Mouse (Mus musculus) brain, adult 2 months (tissue): ENCODE measurements at regions not wholly inside any gene's neighbourhood (a gene's known extent, or its start where the extent isn't known, plus 50 kb on each side); places are given as distances from the start of the nearest gene placed in this dataset.

Experiments
- DNase-seq: peaks from one replicate; pipeline ENCODE4 v3.0.0; 2011; ENCODE audit warnings: low read depth, low spot score

DNA sequence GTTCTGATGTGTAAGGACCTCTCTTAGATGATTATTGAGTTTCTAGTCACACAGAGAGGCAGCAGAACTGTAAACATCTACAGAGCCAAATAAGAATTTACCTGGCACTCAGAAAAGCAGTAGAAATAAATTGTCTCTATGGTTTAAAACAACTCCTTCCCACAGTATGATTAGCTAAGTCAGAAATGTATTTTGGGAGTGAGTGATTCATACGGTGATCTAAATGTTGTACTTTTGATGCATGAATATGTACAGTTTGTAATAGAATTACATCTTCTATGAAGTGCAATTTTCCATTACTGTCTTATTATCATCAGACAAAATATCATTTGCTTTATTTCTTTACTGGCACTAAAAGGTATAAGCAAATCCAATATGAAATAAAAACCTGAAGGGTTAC is 489.8 kb upstream of the Atp2b1 start:
- peak; percentile 48 for DNase-seq

DNA sequence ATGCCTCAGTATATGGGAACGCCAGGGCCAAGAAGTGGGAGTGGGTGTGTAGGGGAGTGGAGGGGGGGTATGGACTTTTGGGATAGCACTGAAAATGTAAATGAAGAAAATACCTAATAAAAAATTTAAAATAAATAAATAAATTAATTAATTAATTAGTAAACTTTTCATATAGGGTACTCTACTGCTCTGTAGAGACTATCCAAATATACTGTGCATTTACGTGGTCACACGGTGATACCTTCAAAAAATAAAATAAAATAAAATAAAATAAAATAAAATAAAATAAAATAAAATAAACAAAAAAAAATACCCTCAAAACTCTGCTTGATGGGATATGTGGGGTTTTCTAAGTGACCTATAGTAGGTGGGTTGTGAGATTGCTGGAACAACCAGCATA is 479.2 kb upstream of the Atp2b1 start:
- DNase-seq = no peak

DNA sequence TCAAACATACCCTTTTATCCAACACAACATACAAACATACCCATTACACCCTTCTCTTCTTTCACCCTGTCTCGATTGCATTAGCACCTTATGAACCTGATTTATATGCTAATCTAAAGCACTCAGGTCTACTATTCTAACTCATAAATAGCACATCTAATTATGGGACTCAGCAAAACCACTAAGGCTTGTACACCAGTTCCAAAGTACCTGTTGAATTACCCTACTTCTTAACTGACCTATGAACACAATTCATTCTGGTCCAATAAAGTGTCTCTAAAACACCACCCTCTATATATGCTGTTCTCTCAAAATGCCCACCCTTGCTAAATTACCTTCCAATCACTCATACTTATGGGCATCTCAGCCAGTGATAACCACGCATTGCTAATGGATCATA is 452.7 kb upstream of the Atp2b1 start:
- DNase-seq = no peak

DNA sequence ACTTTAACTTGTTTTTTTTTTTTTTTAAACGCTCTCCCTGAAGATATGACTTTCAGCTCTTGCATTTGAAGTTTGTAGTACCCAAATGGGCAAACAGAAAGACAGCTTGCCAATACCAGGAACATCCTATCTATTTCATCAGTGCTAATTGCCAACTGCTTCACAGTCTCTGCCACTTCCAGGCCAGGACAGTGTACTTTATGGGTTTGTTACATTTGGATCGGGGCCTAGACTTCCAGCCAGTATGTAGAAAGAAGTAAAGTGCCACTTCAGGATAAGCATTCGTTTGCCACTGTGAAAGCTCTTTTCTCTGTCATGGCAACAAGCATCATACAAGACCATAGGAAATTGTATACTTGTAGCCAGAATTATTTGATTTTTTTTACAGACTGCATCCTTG is 439.6 kb upstream of the Atp2b1 start:
- no peak for DNase-seq

DNA sequence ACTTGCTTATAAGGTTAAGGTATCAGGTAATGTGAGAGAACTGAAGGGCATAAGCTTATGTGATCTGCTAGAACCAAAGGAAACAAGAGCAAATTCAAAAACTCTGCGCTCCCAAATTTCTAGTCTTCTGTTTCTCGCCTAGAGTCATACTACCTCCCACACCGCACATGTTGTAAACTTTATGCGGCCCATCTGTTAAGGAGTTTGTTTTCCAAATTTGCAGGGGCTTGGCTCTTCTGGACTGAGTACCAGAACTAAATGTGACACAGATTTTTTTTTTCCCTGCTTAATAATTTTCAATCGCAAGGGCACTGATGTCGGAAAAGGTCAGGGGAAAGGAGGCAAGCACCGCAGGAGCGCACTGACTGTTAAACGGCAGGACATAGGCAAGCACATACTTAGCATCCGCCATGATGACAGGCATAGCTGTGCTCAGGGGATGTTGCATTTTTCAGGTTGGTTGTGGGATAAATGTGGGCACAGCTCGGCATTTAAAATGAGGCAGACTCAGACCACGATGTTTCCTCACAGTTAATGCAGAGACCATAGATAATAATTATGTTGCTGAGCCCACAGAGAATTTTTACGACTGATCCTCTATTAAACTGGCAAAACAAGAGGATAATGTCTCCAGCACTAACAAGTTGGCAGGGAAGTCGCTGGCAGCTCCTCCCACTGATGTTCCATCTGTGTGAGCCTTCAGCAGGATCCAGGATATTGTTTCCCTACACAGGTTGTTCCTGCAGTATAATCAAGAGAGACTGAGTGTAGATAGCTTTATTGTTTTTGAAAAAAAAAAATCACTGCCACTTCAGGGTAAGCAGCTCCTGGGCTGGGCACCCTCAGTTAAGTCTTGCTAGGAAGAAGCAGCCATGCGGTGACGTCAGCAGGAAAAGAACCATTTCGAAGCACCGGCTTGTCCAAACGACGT is 428.2 kb upstream of the Atp2b1 start:
- peak; percentile 96 for DNase-seq

DNA sequence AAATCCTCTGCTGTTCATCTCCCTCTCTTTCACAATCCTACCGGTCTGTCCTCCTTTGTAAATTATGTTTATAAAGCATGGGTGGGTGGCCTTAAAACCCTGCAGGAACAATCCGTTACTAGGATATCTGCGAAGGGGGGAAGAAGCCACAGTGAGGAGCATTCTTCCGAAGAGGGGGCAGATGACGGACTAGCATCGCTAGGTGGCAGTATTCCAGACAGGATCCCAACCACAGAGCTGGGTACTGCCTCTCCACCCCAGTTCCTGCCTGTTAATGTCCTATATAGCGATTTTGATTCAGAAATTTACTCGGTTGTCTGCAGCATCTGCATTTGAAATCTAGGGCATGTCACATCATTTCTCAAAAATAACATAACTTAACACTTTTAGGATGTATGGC is 419.9 kb upstream of the Atp2b1 start:
- DNase-seq = peak; percentile 87

DNA sequence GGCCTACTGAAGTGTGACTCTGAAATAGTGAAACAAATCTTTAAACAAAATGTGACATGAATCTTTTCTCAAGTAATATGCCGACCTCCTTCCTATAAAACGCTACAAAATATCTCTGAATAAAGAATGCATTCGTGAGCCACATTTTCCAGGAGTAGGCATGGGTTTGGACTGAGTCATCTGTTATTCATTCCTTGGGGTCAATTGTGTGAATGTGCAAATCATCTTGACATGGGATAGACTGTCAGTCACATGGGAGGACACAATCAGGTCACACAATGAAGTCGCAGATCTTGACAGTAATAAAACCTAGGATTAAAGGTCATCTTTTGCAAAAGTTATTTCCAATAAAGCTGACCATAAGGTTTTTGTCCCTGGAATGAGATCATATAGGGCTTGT is 418.0 kb upstream of the Atp2b1 start:
- no peak for DNase-seq

DNA sequence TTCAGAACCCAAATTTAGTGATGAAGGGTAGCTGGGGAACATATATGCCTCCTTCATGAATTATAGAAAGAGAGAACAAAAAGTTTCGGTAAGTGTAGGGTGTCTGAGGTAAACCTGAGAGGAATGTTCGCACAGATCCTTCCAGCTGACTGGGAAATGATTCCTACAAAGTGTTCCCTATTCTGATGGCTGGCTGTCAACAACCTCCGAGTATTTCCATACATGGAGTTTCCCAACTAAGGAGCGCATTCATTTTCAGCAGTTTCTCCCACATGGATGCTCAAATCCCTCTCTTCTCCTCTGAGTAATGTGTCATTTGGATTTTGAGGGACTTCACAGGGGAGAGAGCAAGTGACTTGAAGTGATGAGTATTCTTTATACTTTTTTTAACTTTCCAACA is 413.9 kb upstream of the Atp2b1 start:
- peak; percentile 47 for DNase-seq

DNA sequence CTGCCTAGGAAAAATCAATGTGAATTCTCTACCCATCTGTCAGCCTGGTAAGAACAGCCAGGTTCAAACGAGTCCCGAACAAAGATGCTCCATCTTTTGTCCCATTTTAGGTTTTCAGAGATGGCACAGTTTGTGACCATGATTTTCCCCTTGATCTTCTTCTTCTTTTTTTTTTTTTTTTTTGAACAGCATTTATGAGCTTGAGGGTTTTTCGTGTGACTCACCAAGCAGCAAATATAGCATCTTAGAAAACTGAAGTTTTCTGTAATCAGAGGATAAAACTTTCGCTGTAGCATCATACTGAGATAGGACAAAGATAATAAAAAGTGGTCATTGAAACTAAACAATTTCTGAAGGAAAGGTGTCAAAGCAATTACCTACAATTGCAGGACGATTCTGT is 412.6 kb upstream of the Atp2b1 start:
- DNase-seq = peak; percentile 44

DNA sequence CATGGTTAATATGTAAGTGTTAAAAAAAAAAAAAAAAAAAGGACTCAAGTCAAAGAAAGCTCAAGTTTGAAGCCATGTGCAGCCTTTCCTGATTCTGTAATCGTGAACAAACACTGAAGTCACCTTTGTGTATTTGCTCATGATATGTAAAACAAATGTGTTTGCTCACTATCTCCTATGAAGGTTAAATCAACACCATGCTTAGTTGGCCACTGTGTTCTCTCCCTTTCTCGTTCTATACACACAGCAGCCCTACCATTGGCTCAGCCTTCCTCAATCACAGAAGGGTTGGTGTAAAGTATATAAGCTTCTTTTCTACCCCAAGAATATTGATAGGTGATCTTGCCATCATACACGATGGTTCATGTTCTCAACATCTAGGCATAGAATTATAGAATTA is 409.7 kb upstream of the Atp2b1 start:
- no peak for DNase-seq

DNA sequence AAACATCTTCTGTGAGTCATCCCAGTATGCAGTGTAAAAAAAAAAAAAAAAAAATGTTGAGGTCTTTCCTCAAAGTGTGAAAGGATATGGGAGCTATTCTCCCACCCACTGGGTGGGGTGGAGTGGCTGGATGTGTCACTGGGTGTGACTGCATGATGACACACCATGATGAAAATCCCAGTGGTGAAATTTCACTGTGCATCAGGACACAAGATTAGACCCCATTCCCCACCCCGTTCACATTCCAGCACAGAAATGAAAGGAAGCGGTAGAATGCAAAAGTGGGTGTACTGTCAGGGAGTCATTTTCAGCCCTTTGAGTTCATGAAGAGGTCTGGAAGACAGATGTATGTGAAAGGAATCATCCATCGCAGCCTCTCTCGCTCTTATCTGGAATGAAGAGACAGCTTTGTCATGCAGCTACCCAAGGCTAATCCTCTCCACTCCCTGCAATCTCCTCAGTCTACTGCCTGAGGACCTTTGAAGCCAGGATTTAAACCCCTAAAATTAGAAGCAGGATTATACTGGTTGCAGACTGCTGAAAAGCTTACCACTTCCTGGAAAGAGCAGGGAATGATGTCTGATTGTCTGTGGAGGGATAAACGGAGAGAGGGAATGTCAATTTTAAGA is 405.6 kb upstream of the Atp2b1 start:
- peak; percentile 55 for DNase-seq

DNA sequence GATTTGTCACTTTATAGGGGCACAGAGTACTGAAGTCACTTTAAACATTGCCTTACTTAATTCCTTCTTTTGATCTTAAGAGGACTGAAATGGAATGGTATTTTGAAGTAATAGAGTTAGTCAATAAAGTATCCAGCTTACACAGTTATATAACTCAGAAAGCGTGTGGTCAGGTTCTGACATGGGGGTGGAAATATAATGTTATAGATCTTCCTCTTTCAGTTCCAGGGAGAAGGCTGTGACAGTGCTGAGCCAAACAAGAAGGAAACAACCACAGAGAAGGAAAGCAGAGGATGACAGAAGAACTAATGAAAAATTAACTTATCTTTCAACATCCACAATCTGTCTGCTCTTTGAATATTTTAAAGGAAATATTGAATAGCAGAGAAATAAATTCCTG is 399.4 kb upstream of the Atp2b1 start:
- no peak for DNase-seq

DNA sequence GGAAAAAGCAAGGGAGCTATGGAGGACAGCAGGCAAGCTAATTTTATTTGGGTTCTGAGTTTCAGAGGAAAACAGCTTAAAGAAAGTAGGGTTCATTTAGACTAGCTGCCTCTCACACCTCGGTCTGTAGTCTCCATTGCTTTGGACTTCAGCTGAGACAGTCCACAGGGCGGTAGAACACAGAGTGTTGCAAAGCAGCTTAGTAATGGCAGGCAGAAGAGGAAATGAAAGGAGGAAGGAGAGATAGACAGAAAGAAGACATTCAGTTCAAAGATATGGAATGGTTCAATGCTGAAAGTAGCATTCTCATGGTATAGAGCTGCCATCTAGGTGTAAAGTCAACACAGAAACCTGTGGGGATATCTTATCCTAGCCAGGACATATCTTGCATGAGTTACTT is 396.6 kb upstream of the Atp2b1 start:
- DNase-seq = no peak

DNA sequence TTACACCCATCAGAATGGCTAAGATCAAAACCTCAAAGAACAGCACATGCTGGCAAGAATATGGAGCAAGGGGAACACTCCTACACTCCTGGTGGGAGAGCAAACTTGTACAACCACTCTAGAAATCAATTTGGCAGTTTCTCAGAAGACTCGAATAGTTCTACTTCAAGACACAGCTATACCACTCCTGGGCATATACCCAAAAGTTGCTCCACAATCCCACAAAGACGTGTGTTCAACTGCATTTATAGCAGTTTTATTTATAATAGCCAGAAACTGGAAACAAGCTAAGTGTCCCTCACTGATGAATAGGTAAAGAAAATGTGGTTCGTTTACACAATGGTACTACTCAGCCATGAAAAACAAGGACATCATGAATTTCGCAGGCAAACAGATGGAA is 384.6 kb upstream of the Atp2b1 start:
- DNase-seq = peak; percentile 77

DNA sequence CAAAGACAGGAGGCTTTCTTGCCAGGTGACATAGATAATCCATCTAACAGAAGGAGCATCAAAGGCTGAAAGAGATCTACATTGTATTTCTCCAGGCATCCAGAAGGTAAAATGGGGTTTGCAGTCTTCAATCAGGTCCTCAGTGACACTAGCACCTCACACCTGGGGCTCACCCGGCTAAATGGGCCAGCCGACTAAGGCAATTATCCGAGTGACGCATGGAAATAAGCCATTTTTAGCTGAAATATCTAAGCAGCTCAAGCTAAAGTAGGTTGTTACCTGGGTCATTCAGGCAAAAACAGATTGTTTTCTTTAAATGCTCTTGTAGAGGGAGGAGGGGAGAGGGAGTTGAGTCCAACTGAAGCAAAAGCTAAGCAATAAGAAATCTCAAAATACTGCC is 382.8 kb upstream of the Atp2b1 start:
- peak; percentile 47 for DNase-seq

DNA sequence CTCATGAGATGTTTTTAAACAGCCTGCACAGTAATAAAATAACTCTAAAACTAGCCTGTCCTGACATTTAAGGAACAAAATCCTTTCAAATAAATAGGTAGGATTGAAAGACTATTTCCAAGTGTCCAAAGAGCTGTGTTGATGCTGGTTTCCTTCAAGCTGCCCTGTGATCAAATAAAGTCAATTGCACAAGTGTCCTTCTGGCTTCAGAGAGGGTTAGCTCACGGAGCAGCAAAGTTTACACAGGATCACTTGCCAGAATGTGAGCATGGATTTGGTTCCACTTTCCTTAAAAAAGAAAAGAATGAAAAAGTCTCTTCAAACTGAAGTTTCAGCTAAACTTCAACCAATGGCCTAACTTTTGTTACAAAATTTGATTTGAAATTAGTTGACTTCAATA is 375.5 kb upstream of the Atp2b1 start:
- no peak for DNase-seq

DNA sequence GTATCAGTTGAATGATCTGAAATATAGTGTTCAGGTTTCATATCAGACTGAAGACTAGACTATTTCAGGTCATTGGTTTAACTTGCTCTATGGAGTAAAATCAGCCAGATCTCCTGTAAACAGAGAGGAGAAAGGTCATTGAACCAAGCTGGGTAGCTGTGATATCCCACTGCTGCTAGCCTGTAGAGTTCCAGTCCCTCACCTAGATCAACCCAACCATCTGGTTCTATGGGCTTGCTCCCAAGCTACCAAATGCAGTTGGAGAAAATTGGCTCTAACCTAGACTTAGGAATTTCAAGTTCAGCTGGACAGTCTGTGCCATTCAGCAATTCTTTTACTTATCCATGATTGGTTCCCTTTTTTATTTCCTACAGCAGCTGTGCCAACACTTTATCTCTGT is 373.1 kb upstream of the Atp2b1 start:
- peak; percentile 98 for DNase-seq

DNA sequence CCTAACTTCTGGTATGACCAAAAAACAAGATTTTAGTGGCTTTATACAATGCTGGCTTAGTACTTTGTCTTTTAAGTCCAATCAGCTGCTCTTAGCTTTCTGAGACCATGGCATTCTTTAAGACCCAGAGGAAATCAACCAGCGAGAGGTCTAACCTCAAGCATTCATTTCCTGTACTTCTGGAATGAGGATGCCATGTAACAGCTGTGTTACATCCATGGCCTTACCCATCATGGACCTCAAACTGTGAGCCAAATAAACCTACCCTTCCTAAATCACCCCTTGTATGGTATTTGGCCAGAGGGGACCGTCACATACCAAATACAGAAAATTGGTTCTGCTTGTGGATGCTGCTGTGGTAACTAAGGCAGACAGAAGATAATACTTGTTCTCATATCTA is 372.1 kb upstream of the Atp2b1 start:
- DNase-seq = no peak

DNA sequence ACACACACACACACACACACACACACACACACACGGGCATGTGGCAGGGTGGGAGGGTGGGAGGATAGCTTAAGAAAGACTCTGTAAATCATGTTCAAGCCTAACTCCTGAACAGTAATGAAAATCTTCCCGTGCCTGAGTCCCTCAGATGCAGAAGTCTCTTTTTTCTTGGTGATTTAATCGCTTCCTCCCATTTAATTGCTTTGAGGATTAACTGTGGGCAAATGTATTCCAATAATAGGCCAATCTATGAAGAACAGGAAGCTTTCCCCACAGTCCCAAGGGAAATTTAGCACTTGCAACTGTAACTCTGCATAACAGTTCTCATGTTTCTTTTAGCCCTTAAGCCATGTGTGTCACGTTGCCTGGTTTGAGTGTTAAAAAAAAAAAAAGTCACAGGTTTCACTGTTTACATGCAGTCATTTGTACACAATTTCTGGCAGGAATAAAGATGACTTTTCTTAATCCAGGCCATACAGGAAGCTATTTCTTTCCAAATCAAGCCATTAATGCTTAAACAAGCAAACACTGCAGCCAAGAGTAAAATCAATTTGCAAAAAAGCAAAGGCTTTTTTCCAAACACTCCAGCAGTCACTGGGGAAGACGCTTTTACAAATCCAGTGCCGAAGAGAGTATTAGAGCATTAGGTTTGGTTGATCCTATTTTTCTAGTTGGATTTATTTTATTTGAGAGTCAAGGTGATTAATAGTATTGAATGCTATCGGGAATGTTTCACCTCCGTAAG is 370.8 kb upstream of the Atp2b1 start:
- peak; percentile 36 for DNase-seq

DNA sequence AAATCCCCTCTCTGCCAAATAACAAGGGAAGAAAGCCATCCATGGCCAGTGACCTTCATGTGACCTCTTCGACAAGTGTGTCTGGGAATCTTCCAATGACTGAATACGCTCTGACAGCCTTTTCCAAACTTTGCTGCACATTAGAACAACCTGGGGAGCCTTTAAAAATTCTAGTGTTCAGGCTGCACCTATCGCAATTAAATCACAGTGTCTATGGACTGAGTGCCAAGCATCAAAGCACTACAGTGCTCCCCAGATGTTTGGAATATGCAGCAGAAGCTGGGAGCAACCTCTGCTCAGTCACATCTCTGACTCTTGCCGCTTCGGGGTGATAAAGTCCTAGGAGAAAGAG is 370.2 kb upstream of the Atp2b1 start:
- DNase-seq = no peak

DNA sequence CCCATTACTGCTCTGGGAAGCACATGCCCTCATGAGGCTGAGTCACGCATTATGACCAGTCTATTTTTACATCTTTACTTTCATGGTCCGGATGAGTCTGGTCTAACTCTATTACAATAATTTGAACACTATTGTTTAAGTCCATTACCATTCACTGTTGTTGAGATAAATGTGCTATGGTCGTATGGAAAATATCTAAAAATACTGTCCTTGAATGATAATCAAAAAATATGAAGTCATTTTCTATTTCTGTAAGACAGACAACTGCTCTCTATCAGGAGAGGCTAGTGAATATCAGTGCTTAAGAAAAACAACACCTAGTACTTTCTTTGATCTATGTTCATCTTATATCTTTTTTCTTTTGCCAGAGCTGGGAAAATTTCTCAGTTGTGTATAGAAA is 359.6 kb upstream of the Atp2b1 start:
- DNase-seq = no peak

DNA sequence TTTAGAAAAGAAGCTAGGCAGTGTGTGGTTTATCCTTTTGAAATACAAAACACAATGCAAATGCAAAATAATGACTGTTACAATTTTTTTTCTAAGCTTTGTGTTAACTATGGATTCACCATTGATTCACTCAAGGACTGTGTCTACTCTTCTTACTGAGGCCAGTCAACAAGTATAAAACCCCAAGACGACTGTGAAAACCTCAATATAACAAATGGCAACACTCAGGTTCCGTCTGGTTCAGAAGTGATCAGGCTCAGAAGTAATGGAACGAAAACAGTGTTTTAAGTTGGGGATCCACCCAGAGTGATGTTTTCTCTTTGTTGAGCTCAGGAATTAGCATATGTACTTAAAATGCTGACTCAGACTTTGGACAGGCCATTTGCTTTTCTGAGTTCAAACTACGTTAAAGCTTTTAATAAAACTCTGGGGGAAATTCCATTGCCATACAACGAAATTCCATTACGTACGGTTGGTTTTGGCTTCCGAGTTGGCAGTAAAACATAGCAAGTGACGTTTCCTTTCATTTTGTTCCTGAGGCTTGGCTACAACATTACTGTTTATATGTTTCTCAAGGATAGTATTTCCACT is 356.6 kb upstream of the Atp2b1 start:
- no peak for DNase-seq
